Mouse (Mus musculus) intestine, postnatal 0 days (tissue): ENCODE measurements around the gene Asb2. TPM values are rescaled to one million over a fixed set of nuclear protein-coding genes. Genes with fewer than 3 reads are reported as not detected.

ENCODE experiments used
- ATAC-seq: fragments of 200-750 bp; cut with Nextera tagmentation; 2 replicates; pipeline ENCODE4 v1.8.0; 2017; ENCODE audit warnings: mild to moderate bottlenecking, moderate TSS enrichment, moderate library complexity
- H3K27ac ChIP-seq: fragments of 300-500 bp; sonication (generic); 2 replicates; pipeline ENCODE4 v1.5.1; 2014; ENCODE audit warnings: mild to moderate bottlenecking, low read depth, low read length, moderate library complexity
- H3K27me3 ChIP-seq: fragments of 300-500 bp; sonication (generic); replicated peaks from 2 replicates; pipeline ENCODE4 v1.6.1; 2014; ENCODE audit warnings: low read length, mixed read lengths; ENCODE audit not compliant: control insufficient read depth, insufficient read depth
- H3K36me3 ChIP-seq: fragments of 300-500 bp; sonication (generic); 2 replicates; pipeline ENCODE4 v1.6.1; 2014; ENCODE audit warnings: mild to moderate bottlenecking, moderate library complexity; ENCODE audit not compliant: control insufficient read depth, insufficient read depth
- H3K4me1 ChIP-seq: fragments of 300-500 bp; sonication (generic); replicated peaks from 2 replicates; pipeline ENCODE4 v1.6.1; 2014; ENCODE audit warnings: antibody characterized with exemption, low read length, mixed read lengths; ENCODE audit not compliant: control insufficient read depth, insufficient read depth
- H3K4me2 ChIP-seq: fragments of 300-500 bp; sonication (generic); replicated peaks from 2 replicates; pipeline ENCODE4 v1.6.1; 2014; ENCODE audit warnings: low read depth, mild to moderate bottlenecking, moderate library complexity
- H3K4me3 ChIP-seq: fragments of 300-500 bp; sonication (generic); 2 replicates; pipeline ENCODE4 v1.5.1; 2014; ENCODE audit warnings: low read depth, low read length
- H3K9ac ChIP-seq: fragments of 300-500 bp; sonication (generic); 2 replicates; pipeline ENCODE4 v1.6.1; 2014; ENCODE audit warnings: mild to moderate bottlenecking, low read depth, low read length
- H3K9me3 ChIP-seq: fragments of 300-500 bp; sonication (generic); 2 replicates; pipeline ENCODE4 v1.6.1; 2016; ENCODE audit warnings: mixed run types; ENCODE audit not compliant: control insufficient read depth
- CTCF ChIP-seq: sonication (generic); IDR thresholded peaks from 2 replicates; pipeline ENCODE4 v1.5.1; 2016; ENCODE audit warnings: low read depth, mild to moderate bottlenecking, control low read depth, antibody characterized with exemption, moderate library complexity
- WGBS: fragments of 180-500 bp; shearing (Covaris S2); extraction: QIAGEN DNeasy Blood & Tissue Kit; methylation state at CpG from one replicate; pipeline ENCODE4 v1.1.7; 2014; 5-methylcytosine and 5-hydroxymethylcytosine counted together
- polyA plus RNA-seq: library from polyadenylated mRNA; unstranded; fragments of >200 nt; fragmentation: Nextera tagmentation; extraction: Ambion mirVana; gene quantifications from 2 replicates; pipeline ENCODE4 v1.2.1, GENCODE M21; 2015

The Asb2 gene
- polyA plus RNA-seq, 1 experiment from 2014 or later: 15.1 TPM

- H3K4me3 ChIP-seq: no peak overlapping the region
- H3K4me2 ChIP-seq: no peak overlapping the region
- H3K9me3 ChIP-seq: no peaks in the 10 kb centered on the region
- no peaks in the 10 kb centered on the region for H3K4me1 ChIP-seq
- H3K36me3 ChIP-seq: no peaks in the 10 kb centered on the region
- no peak overlapping the region for H3K9ac ChIP-seq
- no peaks in the 10 kb centered on the region for H3K27me3 ChIP-seq
- no peak for ATAC-seq
- no peak for TF ChIP-seq CTCF
- no peak overlapping the region for H3K27ac ChIP-seq
- 89% methylated on average over 3 of the region's 3 CpGs for WGBS
Observed at GRCm38 (mm10) chr12:103283411-103283810, 72.4 kb downstream of the Asb2 start.

- no peaks in the 10 kb centered on the region for H3K9me3 ChIP-seq
- TF ChIP-seq CTCF: no peak
- H3K4me2 ChIP-seq: no peak overlapping the region
- 78% methylated on average over 6 of the region's 6 CpGs for WGBS
- no peaks in the 10 kb centered on the region for H3K4me1 ChIP-seq
- no peak overlapping the region for H3K27ac ChIP-seq
- no peak overlapping the region for H3K4me3 ChIP-seq
- H3K9ac ChIP-seq: no peak overlapping the region
- no peaks in the 10 kb centered on the region for H3K27me3 ChIP-seq
- ATAC-seq: no peak
- no peaks in the 10 kb centered on the region for H3K36me3 ChIP-seq
Observed at GRCm38 (mm10) chr12:103282936-103283335, 72.9 kb downstream of the Asb2 start.

GRCm38 (mm10) chr12:103281912-103282311 lies 73.9 kb downstream of the Asb2 start:
- Histone ChIP-seq H3K36me3 (no peaks in the 10 kb centered on the region), H3K9ac (no peak overlapping the region), H3K27me3 (no peaks in the 10 kb centered on the region), H3K27ac (no peak overlapping the region), H3K4me3 (no peak overlapping the region), H3K9me3 (no peaks in the 10 kb centered on the region), H3K4me2 (no peak overlapping the region), H3K4me1 (no peaks in the 10 kb centered on the region)
- 27% methylated on average over 4 of the region's 4 CpGs for WGBS
- no peak for TF ChIP-seq CTCF
- ATAC-seq: peak; percentile 88

- ATAC-seq: no peak
Observed at GRCm38 (mm10) chr12:103281491-103281890, 74.3 kb downstream of the Asb2 start.

GRCm38 (mm10) chr12:103276422-103276821 lies 79.4 kb downstream of the Asb2 start:
- no peak for TF ChIP-seq CTCF
- H3K27me3 ChIP-seq: no peaks in the 10 kb centered on the region
- 56% methylated on average over 4 of the region's 4 CpGs for WGBS
- H3K4me1 ChIP-seq: no peaks in the 10 kb centered on the region
- H3K9me3 ChIP-seq: no peaks in the 10 kb centered on the region
- H3K4me2 ChIP-seq: no peak overlapping the region
- no peaks in the 10 kb centered on the region for H3K36me3 ChIP-seq
- no peak overlapping the region for H3K4me3 ChIP-seq
- H3K9ac ChIP-seq: no peak overlapping the region
- H3K27ac ChIP-seq: no peak overlapping the region
- ATAC-seq: no peak

More at GRCm38 (mm10) chr12:103281491-103281890, 74.3 kb downstream of the Asb2 start:
- no peak overlapping the region for H3K9ac ChIP-seq
- no peak overlapping the region for H3K4me3 ChIP-seq
- no peak overlapping the region for H3K27ac ChIP-seq
- no peaks in the 10 kb centered on the region for H3K27me3 ChIP-seq
- 44% methylated on average over 2 of the region's 2 CpGs for WGBS
- TF ChIP-seq CTCF: no peak
- H3K36me3 ChIP-seq: no peaks in the 10 kb centered on the region
- no peak overlapping the region for H3K4me2 ChIP-seq
- H3K4me1 ChIP-seq: no peaks in the 10 kb centered on the region
- no peaks in the 10 kb centered on the region for H3K9me3 ChIP-seq

- Histone ChIP-seq H3K4me3 (no peak overlapping the region), H3K9ac (no peak overlapping the region), H3K4me2 (no peak overlapping the region), H3K4me1 (no peaks in the 10 kb centered on the region), H3K9me3 (no peaks in the 10 kb centered on the region), H3K27ac (no peak overlapping the region), H3K36me3 (no peaks in the 10 kb centered on the region), H3K27me3 (no peaks in the 10 kb centered on the region)
- no peak for ATAC-seq
- TF ChIP-seq CTCF: no peak
- 81% methylated on average over 2 of the region's 2 CpGs for WGBS
Observed at GRCm38 (mm10) chr12:103273732-103274131, 82.1 kb downstream of the Asb2 start.

GRCm38 (mm10) chr12:103273051-103273450 lies 82.8 kb downstream of the Asb2 start:
- Histone ChIP-seq H3K4me3 (no peak overlapping the region), H3K27me3 (no peaks in the 10 kb centered on the region), H3K4me2 (no peak overlapping the region), H3K9me3 (no peaks in the 10 kb centered on the region), H3K4me1 (no peaks in the 10 kb centered on the region), H3K27ac (no peak overlapping the region), H3K36me3 (no peaks in the 10 kb centered on the region), H3K9ac (no peak overlapping the region)
- ATAC-seq: no peak
- no peak for TF ChIP-seq CTCF
- WGBS: 60% methylated on average over 6 of the region's 6 CpGs
